Mouse (Mus musculus): ENCODE data around the gene Eif4g2. TPM values are rescaled to one million over a fixed set of nuclear protein-coding genes. Genes with fewer than 3 reads are reported as not detected.

Gene Eif4g2
- polyA plus RNA-seq, 2 experiments from 2014 or later: 799 to 823 TPM

DNA sequence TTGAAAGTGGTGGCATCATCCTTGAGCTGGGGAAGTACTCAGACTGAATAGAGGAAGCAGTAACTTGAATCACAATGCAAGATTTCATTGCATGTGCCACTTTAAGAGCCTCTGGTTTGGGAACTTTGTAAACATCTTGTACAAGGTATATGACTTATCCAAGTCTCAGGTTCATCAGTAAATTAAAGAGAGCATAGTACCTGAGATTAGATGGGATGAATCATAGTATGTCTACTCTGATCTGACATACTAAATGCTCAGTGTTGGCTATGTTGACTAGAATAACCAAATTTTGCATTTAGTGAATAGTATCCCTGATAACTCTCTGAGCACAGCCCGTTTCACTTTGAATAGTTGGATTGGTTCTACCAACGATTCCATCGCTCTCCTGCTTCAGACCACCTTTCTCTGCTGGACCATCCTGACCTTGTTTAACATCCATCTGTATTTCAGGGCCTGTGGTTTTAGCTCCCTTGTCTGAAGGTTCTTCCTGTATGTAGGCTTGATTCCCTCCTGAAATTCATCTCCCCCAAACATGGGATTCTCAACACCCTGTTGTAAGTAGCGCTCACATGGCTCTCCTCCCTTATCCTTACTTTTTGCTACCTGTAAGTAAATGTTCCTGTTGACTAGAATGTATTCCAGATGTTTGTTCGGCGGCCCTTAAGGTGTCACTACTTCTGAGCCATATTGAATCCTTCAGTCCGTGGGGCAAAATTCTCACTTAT is 13.2 kb downstream of the Eif4g2 start:
- ATAC-seq: no peak

DNA sequence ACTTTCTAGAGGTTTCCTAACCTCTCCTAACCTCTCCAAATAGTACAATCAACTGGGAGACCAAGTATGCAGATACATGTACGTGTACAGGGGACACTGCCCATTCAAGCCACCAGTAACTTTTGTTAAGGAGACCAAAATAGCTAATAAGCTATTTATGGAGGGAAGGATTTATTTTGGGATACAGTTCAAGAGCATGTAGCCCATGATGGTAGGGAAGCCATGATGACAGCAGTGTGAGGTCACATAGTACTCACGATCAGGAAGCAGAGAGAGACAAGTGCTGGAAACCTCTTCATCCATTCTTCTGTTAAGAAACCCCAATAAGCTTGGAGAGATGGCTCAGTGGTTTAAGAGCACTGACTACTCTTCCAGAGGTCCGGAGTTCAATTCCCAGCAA is 14.6 kb downstream of the Eif4g2 start:
- ATAC-seq: no peak

DNA sequence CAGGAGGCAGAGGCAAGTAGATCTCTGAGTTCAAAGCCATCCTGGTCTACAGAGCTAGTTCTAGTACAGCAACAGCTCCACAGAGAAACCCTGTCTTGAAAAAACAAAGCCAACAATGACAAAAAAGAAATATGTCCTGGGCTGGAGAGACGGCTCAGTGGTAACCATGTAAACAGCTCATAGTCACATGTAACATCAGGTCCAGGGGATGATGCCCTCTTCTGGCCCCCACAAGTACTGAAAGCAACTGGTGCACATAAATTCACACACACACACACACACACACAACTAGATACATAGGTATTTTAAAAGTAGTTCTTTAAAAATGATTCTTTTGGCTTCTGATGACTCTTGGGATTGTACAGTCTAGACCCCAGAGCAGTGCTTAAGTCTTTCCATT is 19.9 kb downstream of the Eif4g2 start:
- no peak for ATAC-seq

DNA sequence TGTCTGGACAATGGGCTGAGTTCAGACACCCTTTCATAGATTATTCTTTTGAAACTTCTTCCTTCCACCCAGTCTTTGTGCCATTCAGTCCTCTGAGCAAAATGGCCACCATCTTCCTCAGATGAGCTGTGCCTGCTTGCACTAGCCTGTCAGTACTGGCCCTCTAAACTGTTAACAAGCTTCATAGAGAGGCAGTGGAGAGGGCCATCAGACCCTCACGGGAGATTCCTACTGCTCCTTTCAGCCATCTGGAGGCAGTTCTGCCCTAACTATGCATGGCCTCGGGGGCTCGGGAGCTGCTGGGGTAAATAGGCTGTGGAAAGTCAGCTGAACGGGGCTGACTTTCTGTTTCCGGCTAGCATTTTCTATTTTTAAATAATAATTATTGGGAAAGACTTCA is 23.3 kb downstream of the Eif4g2 start:
- ATAC-seq: no peak

DNA sequence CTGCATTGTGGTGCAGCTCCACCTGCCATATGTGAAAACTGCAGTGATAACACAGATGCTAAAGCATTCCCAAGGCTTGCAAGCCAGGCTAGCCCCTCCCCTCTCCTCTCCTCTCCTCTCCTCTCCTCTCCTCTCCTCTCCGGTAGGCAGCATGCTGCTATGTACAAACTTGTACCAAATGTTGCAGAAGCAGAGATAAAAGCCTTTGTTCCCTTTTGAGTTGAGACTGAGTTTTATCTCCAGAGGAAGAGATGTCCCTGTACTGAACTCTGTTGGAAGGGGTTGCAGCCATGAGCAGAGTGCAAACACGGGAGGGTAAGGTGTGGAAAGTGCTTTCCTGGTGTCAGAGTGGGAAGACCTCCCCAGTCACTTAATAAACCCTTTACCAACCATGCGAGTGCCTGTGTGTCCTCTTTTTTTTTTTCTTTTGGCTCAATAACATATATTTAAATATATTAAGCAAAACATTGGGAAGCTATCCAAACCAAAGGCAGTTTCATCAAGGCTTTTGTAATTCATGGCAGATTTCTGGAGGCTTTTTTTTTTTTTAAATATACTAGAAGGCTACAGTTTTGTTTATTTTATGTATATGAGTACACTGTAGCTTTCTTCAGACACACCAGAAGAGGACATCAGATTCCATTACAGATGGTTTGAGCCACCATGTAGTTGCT is 26.7 kb downstream of the Eif4g2 start:
- no peak for ATAC-seq

DNA sequence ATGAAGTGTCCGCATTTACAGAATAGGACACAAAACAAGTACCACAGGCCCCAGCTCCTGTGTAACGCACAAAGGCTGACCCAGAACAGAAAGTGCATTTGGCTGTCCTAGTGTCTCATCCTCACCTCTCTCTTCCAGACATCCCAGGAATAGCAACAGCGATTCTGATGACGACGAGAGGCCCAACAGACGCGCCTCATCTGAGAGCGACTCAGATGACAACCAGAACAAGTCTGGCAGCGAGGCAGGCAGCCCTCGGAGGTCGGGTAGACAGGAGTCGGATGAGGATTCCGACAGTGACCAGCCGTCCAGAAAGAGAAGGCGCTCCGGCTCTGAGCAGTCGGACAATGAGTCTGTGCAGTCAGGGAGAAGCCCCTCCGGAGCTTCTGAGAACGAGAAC is 27.6 kb downstream of the Eif4g2 start:
- no peak for ATAC-seq

DNA sequence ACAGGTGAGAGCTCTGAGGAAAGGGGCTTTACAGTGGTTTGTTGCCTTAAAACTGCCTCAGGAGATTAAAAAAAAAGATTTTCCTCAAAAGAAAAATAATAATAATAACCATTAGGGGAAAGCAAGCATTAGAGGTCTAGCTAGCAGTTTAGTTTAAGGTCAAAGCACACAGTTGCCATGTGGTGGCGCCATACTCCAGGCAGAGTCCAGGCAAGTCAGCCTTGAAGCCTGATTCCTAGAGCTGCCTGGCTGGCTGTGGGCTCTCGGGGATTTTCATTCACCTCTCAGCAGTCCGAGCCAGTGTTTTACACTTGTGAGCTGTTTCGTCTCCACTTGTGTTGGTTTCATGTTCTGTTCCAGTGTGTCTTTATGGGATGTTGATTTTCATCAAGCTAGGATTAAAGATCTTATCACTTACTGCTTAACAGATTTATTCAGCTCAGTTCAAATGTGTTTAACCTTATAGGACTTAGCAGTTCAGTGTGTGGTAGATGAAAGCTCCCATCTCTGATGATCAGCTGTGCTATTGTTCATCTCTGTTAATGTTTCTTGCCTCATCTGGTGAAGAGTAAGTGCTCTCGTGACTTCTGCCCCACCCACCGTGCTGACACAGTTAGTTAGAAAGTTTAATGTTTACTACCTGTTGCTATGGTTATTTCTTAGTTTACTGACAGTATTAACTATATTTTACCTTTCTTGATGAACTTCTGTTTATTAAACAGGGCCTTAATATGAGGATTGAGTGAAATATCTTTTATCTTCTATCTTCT is 33.0 kb downstream of the Eif4g2 start:
- ATAC-seq: peak; percentile 63

DNA sequence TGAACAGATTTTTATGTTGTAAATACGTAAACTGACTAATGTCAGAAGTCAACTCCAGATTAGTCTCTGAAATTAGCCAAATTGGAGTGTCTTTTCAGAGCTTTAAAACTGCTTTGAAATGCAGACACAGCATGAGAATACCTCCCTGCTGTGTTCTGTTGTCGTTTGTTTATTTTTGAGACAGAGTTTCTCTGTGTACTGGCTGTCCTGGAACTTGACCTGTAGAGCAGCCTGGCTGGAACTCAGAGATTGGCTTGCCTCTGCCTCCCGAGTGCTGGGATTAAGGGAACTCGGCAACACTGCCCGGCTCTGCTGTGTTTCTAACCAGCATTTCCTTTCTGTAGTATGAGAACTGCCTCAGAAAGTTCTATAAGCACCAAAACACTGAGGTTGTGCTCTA is 33.9 kb downstream of the Eif4g2 start:
- ATAC-seq: no peak

DNA sequence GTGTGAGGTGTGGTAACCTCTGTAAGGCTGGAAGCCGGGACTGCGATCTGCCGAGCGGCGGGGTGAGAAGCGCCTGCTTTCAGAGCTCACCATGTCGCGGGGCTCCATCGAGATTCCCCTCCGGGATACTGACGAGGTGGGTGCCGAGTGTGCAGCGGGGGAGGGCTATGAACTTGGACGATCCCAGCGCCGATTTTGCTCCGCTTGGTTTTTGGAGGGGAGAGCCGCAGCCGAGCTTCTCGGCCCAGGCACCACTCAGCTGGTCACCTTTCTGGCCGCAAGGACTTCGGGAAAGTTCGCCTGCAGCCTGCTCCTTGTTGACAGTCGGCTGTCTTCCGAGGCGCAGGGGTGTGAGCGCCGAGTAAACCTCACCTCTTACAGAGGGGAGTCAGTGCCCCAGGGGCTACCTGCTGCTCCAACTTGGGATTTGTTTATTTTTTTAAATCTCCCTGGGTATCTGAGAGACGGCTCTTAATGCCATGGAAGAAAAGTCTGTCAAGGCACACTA is 53.7 kb downstream of the Eif4g2 start:
- peak; percentile 57 for ATAC-seq

DNA sequence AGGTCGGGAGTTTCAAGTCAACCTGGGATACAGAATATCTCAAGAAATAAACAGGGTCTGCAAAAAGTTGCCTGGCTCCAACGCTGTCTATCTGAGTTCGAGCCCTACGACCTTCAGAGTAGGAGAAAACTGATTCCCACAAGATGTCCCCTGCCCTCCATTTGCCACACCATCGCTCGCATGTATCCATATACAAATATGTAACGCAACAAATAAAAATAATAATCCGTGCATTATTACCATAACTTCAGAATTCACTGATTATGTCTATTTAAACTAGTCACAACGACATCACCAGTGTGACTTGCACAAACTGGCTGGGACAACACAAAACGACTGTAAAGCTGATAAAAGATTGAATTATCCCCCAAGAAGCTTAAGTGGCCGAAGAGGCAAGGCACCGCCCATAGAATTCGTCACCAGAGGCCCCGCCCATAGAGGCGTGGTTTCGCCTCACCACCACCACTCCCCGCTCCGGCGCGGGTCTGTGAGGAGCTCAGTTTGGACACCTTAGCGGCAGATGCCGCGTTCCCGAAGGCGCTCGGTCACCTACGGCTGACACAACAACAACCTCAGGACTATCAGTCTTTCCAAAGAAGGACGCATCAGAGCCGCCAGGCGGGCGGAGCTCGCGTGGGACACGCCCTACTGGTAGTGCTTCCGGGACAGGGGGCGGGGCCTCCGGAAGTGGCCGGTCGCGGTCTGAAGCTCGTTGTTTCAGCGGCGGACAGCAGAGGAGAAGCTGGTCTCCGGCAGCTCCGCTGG is 54.4 kb downstream of the Eif4g2 start, which contains the start of gene Ctr9:
Gene Ctr9, plus strand, starts transcription at position 671 of the 765 bp plus-strand sequence.
- peak; percentile 94 for ATAC-seq

DNA sequence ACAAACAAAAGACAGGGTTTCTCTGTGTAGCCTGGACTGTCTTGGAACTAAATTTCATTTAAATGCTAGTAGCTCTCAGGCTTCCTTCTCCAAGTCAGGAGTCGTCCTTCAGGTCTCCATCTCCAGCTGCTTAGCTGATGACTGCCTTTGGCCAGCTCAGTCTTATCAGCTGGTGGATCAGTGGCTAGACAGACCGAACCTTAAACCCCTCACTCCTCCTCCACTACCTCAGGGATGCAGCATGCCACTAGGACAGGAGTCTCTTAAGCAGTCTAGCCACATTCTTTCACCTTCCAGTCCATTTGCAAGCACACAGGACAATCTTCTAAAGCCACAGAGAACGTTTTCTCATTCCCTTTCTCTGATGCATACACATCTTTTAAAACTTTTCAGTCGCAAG is 57.9 kb downstream of the Eif4g2 start:
- ATAC-seq: no peak

DNA sequence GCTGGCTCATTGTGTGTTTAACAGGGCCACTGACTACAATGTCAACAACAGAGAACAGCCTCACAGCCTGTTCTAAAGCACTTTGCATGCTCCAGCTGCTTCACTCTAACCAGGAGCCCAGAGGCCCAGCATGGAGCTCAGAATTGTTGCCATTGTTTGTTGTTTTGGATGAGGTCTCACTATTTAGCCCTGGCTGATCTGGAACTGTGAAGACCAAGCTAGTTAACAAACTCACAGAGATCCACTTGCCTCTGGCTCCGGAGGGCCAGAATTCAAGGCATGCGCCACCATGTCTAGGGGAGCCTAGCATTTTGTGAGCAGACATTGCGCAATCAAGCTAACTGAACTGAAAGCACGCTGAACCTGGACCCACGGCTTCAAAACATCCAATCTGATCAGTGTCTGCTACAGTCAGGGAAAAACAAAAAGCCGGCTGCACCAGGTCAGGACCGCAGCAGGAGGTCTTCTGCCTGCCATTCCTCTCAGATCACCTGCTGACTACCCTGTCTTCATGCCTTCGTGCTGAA is 58.7 kb downstream of the Eif4g2 start:
- no peak for ATAC-seq

DNA sequence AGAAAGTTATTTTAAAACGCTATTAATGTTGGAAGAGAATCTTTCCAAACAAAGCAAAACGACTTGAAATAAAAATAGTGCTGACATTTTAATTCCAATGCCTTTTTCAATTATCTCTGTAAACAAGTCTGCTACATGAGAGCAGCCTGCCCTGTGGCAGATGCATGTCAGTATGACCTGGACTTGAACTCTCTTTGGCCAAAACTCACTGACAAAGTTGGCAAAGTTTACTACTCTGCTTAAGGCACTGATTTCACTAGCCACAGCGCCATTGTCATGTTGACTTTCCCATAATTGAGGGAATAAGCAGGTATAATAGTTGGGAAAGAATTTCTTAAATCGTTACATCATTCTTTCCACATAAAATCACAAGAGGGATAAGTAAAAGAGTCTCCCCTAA is 62.0 kb downstream of the Eif4g2 start:
- no peak for ATAC-seq

Other genes with a start within 250 kb of the Eif4g2 start
- gene Rnf141, start 238.6 kb downstream of the Eif4g2 start, polyA plus RNA-seq (2017; shearing (Covaris generic)): 10 to 100 TPM; 14.8 to 17.6 TPM
- not detected for gene Lyve1, start 219.8 kb downstream of the Eif4g2 start, polyA plus RNA-seq (2017; shearing (Covaris generic))
- gene Mrvi1, start 100.6 kb downstream of the Eif4g2 start, polyA plus RNA-seq (2017; shearing (Covaris generic)): under 1 TPM; 0.66 to 0.93 TPM
- gene Ctr9, start 54.1 kb downstream of the Eif4g2 start, polyA plus RNA-seq (2017; shearing (Covaris generic)): 10 to 100 TPM; 31.5 to 34.1 TPM